Mouse (Mus musculus): Measurements from ENCODE around the gene Slc22a28. TPM values are rescaled to one million over a fixed set of nuclear protein-coding genes. Genes with fewer than 3 reads are reported as not detected.
"Not testable (repeated sequence)": the region's sequence is repeated elsewhere in the genome, so short reads cannot be mapped to it uniquely, and the experiment has no call there.

Slc22a28 gene
- not detected for total RNA-seq (2021)

DNA sequence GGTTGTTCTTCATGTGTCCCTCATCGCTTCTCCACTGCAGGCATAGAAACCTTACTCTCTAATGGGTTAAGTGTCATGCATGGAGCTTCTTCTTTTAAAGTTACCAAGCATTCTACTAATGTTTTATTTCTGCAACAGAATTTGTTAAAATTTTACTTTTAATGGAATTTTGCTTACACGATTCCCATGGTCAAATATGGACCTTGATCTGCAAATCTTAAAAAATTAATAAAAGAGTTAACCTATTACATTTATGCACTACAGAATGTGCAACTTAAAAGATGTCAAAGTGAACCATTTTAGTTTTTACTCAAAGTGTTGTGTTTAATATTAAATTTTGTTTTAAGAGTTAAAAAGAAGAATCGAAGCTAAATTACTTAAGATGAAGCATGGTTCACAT lies at the start of gene Slc22a28:
Gene Slc22a28, minus strand, starts transcription at position 102 of the 400 bp plus-strand sequence.
- DNase-seq: not testable (repeated sequence)

DNA sequence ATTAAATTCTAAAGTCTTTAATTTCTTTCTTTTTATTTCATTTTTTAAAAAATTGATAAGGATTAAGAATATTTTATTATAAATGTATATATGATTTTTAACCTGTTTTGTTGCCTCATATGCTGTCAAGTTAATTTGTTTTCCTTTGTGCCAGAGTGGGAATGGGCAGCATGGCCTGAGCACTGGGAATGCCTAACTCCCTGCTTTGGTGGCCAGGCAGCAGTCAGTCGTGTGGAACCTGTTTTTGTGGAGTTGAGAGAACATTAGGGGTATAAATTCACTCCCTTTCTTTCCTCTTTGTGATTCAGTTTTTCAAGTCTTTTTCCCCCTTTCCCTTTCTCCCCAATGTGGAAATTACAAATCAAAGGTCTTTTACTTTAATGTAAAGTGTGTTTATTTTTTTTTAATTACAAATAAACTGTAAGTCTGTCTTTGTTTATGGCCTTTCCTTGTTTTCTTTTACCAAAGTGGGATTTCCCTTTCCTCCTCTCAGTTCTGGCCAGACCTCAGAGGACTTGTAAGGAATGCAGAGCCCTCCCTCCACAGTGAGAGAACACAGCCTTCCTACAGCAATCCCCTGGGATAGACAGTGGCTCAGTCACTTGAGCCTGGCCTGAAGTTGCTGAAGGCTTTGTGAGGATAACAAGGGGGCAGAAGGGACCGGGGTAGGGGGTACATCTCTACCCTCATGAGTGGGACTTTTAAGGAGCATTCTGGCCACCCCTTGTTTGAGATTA lies 17.2 kb upstream of the Slc22a28 start:
- no peak for DNase-seq

DNA sequence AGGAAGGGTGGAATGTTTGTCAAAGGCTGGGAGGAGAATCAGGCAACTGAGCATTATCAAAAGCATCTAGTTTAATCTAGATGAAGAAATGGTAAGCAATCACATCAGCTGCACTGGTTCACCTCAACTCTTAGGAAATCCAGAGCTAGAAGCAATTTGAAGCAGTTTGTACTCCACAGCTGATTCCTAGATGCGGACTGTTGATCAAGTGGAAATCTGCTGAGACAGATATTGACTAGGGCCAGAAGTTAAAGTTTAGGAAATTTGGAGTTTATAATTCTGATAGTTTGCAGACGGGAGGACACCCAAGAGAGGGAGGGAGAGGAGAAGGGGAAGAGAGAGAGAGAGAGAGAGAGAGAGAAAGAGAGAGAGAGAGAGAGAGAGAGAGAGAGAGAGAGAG lies 10.9 kb upstream of the Slc22a28 start:
- DNase-seq: not testable (repeated sequence)

DNA sequence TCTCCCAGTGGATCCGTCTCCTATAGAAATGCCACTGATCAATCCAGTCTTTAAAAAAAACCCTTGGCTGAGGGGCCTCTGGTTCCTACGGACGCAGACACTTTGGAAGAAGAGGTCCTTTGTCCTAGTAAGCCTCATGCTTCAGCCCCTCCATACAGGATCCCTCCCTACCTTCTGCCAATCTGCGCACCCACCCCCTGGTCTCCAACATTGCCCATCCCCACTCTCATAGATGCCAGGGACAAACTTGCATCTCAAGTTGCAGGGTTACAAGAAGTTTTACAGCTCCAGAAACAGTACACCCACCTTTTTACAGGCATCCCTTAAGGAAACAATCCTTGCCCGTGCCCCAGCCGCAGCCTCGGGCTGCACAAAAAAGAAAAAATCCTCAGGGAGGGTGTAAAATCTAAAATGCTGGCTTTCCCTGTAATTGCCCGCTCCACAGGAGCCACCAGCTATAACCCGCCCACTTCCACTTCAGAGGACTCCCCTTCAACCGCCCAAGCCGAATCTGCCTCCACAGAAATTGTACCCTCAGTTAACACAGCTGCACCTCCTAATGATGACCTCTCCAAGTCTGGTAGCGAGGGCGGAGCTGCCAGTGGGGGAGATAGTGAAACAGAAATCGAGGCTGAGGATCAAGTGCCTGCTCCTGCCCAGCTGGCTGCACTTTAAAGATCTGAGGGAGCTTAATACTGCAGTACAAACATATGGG lies 2.5 kb upstream of the Slc22a28 start:
- not testable (repeated sequence) for DNase-seq

DNA sequence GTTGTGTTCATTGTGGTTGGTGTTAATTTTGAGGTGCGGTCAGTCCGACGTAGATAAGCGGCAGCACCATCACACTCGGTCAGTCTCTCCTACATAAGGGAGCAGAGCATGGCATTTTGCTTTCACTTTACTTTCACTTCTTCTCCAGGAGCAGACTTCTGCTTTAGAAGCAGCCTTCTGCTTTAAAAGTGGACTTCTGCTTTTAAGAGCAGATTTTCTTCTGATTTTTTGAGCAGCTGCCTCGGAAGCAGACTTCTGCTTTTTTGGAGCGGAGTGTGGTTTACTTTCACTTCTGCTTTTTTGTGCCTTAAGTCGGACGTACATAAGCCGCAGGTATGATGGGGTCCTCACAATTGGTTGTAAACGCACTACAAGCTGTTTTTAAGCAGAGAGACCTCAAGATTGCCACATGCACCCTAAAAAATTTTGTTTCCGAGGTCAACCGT lies 111.9 kb downstream of the Slc22a28 start:
- DNase-seq: no peak

DNA sequence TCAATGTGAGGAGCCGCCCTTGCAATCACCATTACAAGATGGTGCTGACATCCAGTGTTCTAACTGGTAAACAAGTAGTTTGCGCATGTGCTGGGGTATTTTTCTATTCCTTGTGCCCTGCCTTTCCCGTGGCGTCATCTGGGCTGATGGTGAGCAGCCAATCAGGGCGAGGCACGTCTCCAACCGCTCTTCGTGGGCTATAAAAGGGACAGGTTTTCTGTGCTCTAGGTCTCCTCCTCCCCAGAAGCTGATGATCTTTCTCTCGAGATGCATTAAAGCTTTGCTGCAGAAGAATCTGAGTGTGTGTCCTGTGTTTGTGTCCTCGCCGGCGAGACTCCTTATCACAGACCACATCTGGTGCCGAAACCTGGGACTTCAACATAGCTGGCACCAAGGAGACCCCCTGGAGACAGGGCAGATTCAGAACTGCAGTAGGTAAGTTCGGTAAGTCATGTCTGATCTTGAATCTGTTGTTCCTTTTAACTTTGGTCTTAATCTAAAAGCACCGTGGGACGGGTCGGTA lies 112.4 kb downstream of the Slc22a28 start:
- not testable (repeated sequence) for DNase-seq

DNA sequence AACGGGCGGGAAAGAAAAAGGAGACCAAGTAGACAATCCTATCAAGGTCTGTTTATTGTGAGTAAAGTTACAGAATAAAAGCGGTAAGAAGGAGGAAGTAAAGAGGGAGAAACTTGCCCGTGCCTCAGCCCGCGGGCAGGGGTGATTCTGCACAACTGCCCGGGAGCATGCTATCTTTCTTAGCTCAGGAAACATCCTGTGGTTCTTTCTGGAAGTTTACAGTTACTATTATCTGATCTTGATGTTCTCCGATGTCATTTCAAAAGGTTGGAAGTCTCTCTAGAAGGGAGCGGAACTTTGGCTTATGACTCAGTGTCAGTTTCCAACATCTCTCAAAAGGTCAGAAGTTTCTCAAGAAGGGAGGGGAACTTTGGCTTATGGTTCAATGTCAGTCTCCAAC lies 113.2 kb downstream of the Slc22a28 start:
- DNase-seq: not testable (repeated sequence)

Other genes with a start within 250 kb of the Slc22a28 start
- not detected for gene Slc22a27, start 166.0 kb downstream of the Slc22a28 start, total RNA-seq (2021)
- gene Slc22a29, start 86.9 kb upstream of the Slc22a28 start, total RNA-seq (2021): not detected

Data from layer of hippocampus, postnatal 36 days (tissue).